Mouse (Mus musculus) liver, adult 2 months (tissue): ENCODE measurements at regions not wholly inside any gene's neighbourhood (a gene's known extent, or its start where the extent isn't known, plus 50 kb on each side); places are given as distances from the start of the nearest gene placed in this dataset.

Source experiments
- DNase-seq: peaks from one replicate; pipeline ENCODE4 v3.0.0-alpha.2; 2011; ENCODE audit warnings: low read depth, low spot score; ENCODE audit errors: extremely low read depth
- H3K27ac ChIP-seq: fragments of 200-500 bp; replicated peaks from 2 replicates; pipeline ENCODE4 v1.5.1; 2012; ENCODE audit warnings: low read depth, mild to moderate bottlenecking, control low read depth, inconsistent platforms, low read length; ENCODE audit not compliant: insufficient read depth
- H3K27me3 ChIP-seq: fragments of 200-500 bp; 2 replicates; pipeline ENCODE4 v1.6.1; 2012; ENCODE audit warnings: mild to moderate bottlenecking, moderate library complexity, low read length, inconsistent platforms; ENCODE audit not compliant: control insufficient read depth, insufficient read depth
- H3K36me3 ChIP-seq: fragments of 200-500 bp; 2 replicates; pipeline ENCODE4 v1.6.1; 2012; ENCODE audit warnings: low read length, inconsistent platforms; ENCODE audit not compliant: control insufficient read depth, insufficient read depth
- H3K4me1 ChIP-seq: fragments of 200-500 bp; 2 replicates; pipeline ENCODE4 v1.6.1; 2011; ENCODE audit warnings: low read length; ENCODE audit not compliant: control insufficient read depth, insufficient read depth
- H3K4me3 ChIP-seq: fragments of 200-500 bp; 2 replicates; pipeline ENCODE4 v1.5.1; 2011; ENCODE audit warnings: low read depth, mild to moderate bottlenecking, control low read depth, low read length, moderate library complexity; ENCODE audit not compliant: insufficient read depth
- H3K79me2 ChIP-seq: fragments of 200-500 bp; 2 replicates; pipeline ENCODE4 v1.6.1; 2012; ENCODE audit warnings: inconsistent platforms, mild to moderate bottlenecking, low read length, moderate library complexity; ENCODE audit not compliant: control insufficient read depth, insufficient read depth
- H3K9ac ChIP-seq: fragments of 200-500 bp; 2 replicates; pipeline ENCODE4 v1.6.1; 2012; ENCODE audit warnings: low read depth, mild to moderate bottlenecking, control low read depth, inconsistent platforms, low read length
- CTCF ChIP-seq: fragments of 200-500 bp; IDR thresholded peaks from 2 replicates; pipeline ENCODE4 v1.5.1; 2011; ENCODE audit warnings: low read depth, low read length, control low read depth
- POLR2A ChIP-seq: fragments of 200-500 bp; IDR thresholded peaks from 2 replicates; pipeline ENCODE4 v1.6.1; 2011; ENCODE audit warnings: low read length, control low read depth; ENCODE audit not compliant: insufficient read depth; ENCODE audit errors: extremely low read depth
- WGBS: fragments of 180-500 bp; shearing (Covaris S2); methylation state at CpG from one replicate; pipeline ENCODE4 v1.1.7; 2018; 5-methylcytosine and 5-hydroxymethylcytosine counted together

- Histone ChIP-seq H3K27ac (no peak overlapping the region), H3K36me3 (no peaks in the 10 kb centered on the region), H3K27me3 (no peaks in the 10 kb centered on the region), H3K4me1 (no peaks in the 10 kb centered on the region), H3K4me3 (no peak overlapping the region), H3K79me2 (no peaks in the 10 kb centered on the region), H3K9ac (no peak overlapping the region)
- DNase-seq: no peak
- TF ChIP-seq CTCF (no peak), POLR2A (no peak)
- 77% methylated on average over 4 of the region's 4 CpGs for WGBS
These were observed 109.1 kb downstream of the Gm815 start for GRCm38 (mm10) chr19:26994586-26995352.

DNA sequence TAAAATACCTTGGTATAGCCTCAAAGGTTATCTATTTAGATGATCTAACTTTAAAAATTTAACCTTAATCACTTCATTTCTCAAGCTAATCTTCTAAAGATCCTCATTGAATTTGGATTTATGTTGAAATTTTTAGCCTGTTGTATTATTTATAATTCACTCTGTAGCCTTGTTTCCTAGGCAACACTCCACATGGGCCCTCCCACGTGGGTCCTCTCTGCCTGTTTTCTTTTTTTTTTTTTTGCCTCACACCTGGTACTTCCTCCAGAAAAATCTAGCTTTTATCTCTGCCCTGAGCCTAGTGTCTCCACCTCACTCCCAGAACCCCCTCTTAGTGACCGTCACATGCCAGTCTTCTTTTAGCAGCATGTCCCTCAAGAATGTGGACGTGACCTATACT, 113.9 kb downstream of the Gm815 start:
- H3K9ac ChIP-seq: no peak overlapping the region
- H3K27me3 ChIP-seq: no peaks in the 10 kb centered on the region
- H3K79me2 ChIP-seq: no peaks in the 10 kb centered on the region
- no peak for DNase-seq
- TF ChIP-seq POLR2A (no peak), CTCF (no peak)
- 74% methylated on average over 3 of the region's 3 CpGs for WGBS
- H3K4me3 ChIP-seq: no peak overlapping the region
- no peaks in the 10 kb centered on the region for H3K4me1 ChIP-seq
- H3K27ac ChIP-seq: no peak overlapping the region
- no peaks in the 10 kb centered on the region for H3K36me3 ChIP-seq

GRCm38 (mm10) chr19:27021930-27022329, 136.2 kb downstream of the Gm815 start:
- 85% methylated on average over 3 of the region's 3 CpGs for WGBS
- TF ChIP-seq CTCF (no peak), POLR2A (no peak)
- Histone ChIP-seq H3K27ac (no peak overlapping the region), H3K4me3 (no peak overlapping the region), H3K4me1 (no peaks in the 10 kb centered on the region), H3K79me2 (no peaks in the 10 kb centered on the region), H3K36me3 (no peaks in the 10 kb centered on the region), H3K27me3 (no peaks in the 10 kb centered on the region), H3K9ac (no peak overlapping the region)
- no peak for DNase-seq

GRCm38 (mm10) chr19:27022917-27023316, 137.2 kb downstream of the Gm815 start:
- no peak for TF ChIP-seq POLR2A
- TF ChIP-seq CTCF: no peak
- Histone ChIP-seq H3K27ac (no peak overlapping the region), H3K9ac (no peak overlapping the region), H3K36me3 (no peaks in the 10 kb centered on the region), H3K27me3 (no peaks in the 10 kb centered on the region), H3K4me1 (no peaks in the 10 kb centered on the region), H3K79me2 (no peaks in the 10 kb centered on the region), H3K4me3 (no peak overlapping the region)
- no peak for DNase-seq
- 66% methylated on average over 5 of the region's 5 CpGs for WGBS

GRCm38 (mm10) chr19:27028834-27029233, 143.2 kb downstream of the Gm815 start:
- no peak for TF ChIP-seq CTCF
- TF ChIP-seq POLR2A: no peak
- no peak overlapping the region for H3K27ac ChIP-seq
- WGBS: 78% methylated on average over 1 of the region's 1 CpGs
- no peak overlapping the region for H3K4me3 ChIP-seq
- H3K9ac ChIP-seq: no peak overlapping the region
- no peaks in the 10 kb centered on the region for H3K4me1 ChIP-seq
- H3K36me3 ChIP-seq: no peaks in the 10 kb centered on the region
- no peak for DNase-seq
- no peaks in the 10 kb centered on the region for H3K79me2 ChIP-seq
- H3K27me3 ChIP-seq: no peaks in the 10 kb centered on the region

GRCm38 (mm10) chr19:27031030-27031700, 145.5 kb downstream of the Gm815 start:
- H3K27ac ChIP-seq: no peak overlapping the region
- H3K4me3 ChIP-seq: no peak overlapping the region
- H3K4me1 ChIP-seq: no peaks in the 10 kb centered on the region
- no peaks in the 10 kb centered on the region for H3K36me3 ChIP-seq
- H3K9ac ChIP-seq: no peak overlapping the region
- no peaks in the 10 kb centered on the region for H3K27me3 ChIP-seq
- 54% methylated on average over 7 of the region's 7 CpGs for WGBS
- TF ChIP-seq CTCF: no peak
- TF ChIP-seq POLR2A: no peak
- no peaks in the 10 kb centered on the region for H3K79me2 ChIP-seq
- DNase-seq: no peak
